Comparison of ENCODE assay signal across 8 mouse cellular contexts in genomic region chr5:89883051-89883907, GRCm38 (mm10). TPM values are rescaled to one million over a fixed set of nuclear protein-coding genes. Genes with fewer than 3 reads are reported as not detected.
DNase-seq lines count a peak whose midpoint lies in the region; ATAC-seq lines count a peak whose summit lies in the region.

Gene Adamts3 (minus strand): TSS chr5:89883334.

- DNase-seq in adrenal gland, postnatal 25 days, result peak; percentile 68
- peak; percentile 70 for DNase-seq in embryo, embryonic 10.5 days (ENCODE audit: low spot score)
- peak; percentile 51 for DNase-seq in gastrocnemius, postnatal 25 days
- DNase-seq in induced T-regulatory cell, adult 2 months (ENCODE audit: low read depth), result peak; percentile 39
- peak; percentile 23 to 53 for DNase-seq in left cerebral cortex, postnatal 14 days (ENCODE audit: low spot score in 2 of 2)
- DNase-seq in right cerebral cortex, adult 2 months (ENCODE audit: low spot score in 2 of 2), result peak; percentile 43 to 49
- DNase-seq in T-cell, adult 2 months (ENCODE audit: low spot score), result no peak

- peak; percentile 66 for ATAC-seq in megakaryocyte, adult 5-6 weeks (ENCODE audit: poor library complexity, severe bottlenecking)

- intact Hi-C loops in left cerebral cortex, postnatal 14 days (cut with DNase I), result no loop called here

RNA-seq across cellular contexts. Expression of gene Adamts3, which starts in this region (rescaled TPM):
- 5.4 and 8.5 TPM in 2 replicates for total RNA-seq in adrenal gland, postnatal 25 days (2021)
- total RNA-seq in gastrocnemius, postnatal 25 days (2021), result 1 to 10 TPM; 1.6 to 4.0 TPM
- total RNA-seq in left cerebral cortex, postnatal 14 days (2021), result 10 to 100 TPM; 41.6 to 44.1 TPM
- 2.1 and 3.4 TPM in 2 replicates for total RNA-seq in megakaryocyte, adult 5-6 weeks (2015)
- total RNA-seq in megakaryocyte, adult 5-6 weeks (2017), result 1.1 and 5.1 TPM in 2 replicates
